Mouse (Mus musculus) heart, postnatal 36 days (tissue): ENCODE results near the gene Igf1r. TPM values are rescaled to one million over a fixed set of nuclear protein-coding genes. Genes with fewer than 3 reads are reported as not detected.

Experiments used
- DNase-seq, 2 experiments: peaks; one replicate each; pipeline ENCODE4 v3.0.0; 2021 to 2022
- intact Hi-C: fragments of 180-260 bp; cut with DNase I; formaldehyde crosslinking; loops from one replicate; pipeline ENCODE4 v1.15.1; 2025
- total RNA-seq, 2 experiments: library from RNA; stranded (reverse); gene quantifications; 2 replicates each; pipeline ENCODE4 v1.2.3; 2021

Igf1r gene
- total RNA-seq, 2 experiments from 2014 or later: 15.4 to 21.1 TPM

- DNase-seq: no peak
- intact Hi-C loops: no loop called here
Observed at GRCm38 (mm10) chr7:68100388-68100787, 147.8 kb downstream of the Igf1r start.

- intact Hi-C loops: no loop called here
- peak; percentile 43 to 52 for DNase-seq
Observed at GRCm38 (mm10) chr7:68102456-68103177, 150.0 kb downstream of the Igf1r start.

GRCm38 (mm10) chr7:68103178-68103530 lies 150.5 kb downstream of the Igf1r start:
- intact Hi-C loops: no loop called here
- no peak for DNase-seq

- intact Hi-C loops: no loop called here
- DNase-seq: no peak
Observed at GRCm38 (mm10) chr7:68111532-68111931, 158.9 kb downstream of the Igf1r start.

GRCm38 (mm10) chr7:68112582-68112981 lies 160.0 kb downstream of the Igf1r start:
- no peak for DNase-seq
- intact Hi-C loops: no loop called here

GRCm38 (mm10) chr7:68114364-68114763 lies 161.7 kb downstream of the Igf1r start:
- no peak for DNase-seq
- intact Hi-C loops: no loop called here

- DNase-seq: peak; percentile 25 to 35
- intact Hi-C loops: no loop called here
Observed at GRCm38 (mm10) chr7:68114983-68115715, 162.5 kb downstream of the Igf1r start.

- no peak for DNase-seq
- intact Hi-C loops: no loop called here
Observed at GRCm38 (mm10) chr7:68117567-68117966, 164.9 kb downstream of the Igf1r start.

- intact Hi-C loops: no loop called here
- no peak for DNase-seq
Observed at GRCm38 (mm10) chr7:68117981-68118380, 165.4 kb downstream of the Igf1r start.

GRCm38 (mm10) chr7:68119605-68120004 lies 167.0 kb downstream of the Igf1r start:
- no peak for DNase-seq
- intact Hi-C loops: no loop called here

GRCm38 (mm10) chr7:68122418-68122817 lies 169.8 kb downstream of the Igf1r start:
- intact Hi-C loops: no loop called here
- DNase-seq: no peak

- intact Hi-C loops: loop anchor here (5.0 kb wide), 1 partner anchor 323 kb away; no protein-coding TSS in a partner anchor
- DNase-seq: no peak
Observed at GRCm38 (mm10) chr7:68125347-68125746, 172.7 kb downstream of the Igf1r start.

- intact Hi-C loops: loop anchor here (2.0 to 5.0 kb wide), 2 partner anchors 41 to 326 kb away; no protein-coding TSS in a partner anchor
- peak; percentile 33 to 61 for DNase-seq
Observed at GRCm38 (mm10) chr7:68127799-68128261, 175.2 kb downstream of the Igf1r start.

GRCm38 (mm10) chr7:68128271-68128674 lies 175.6 kb downstream of the Igf1r start:
- intact Hi-C loops: loop anchor here (5.0 kb wide), 1 partner anchor 326 kb away; no protein-coding TSS in a partner anchor
- DNase-seq: peak in 1 of 2 experiments; percentile 31

GRCm38 (mm10) chr7:68129077-68129511 lies 176.5 kb downstream of the Igf1r start:
- intact Hi-C loops: loop anchor here (5.0 kb wide), 1 partner anchor 327 kb away; no protein-coding TSS in a partner anchor

GRCm38 (mm10) chr7:68129546-68130253 lies 177.1 kb downstream of the Igf1r start:
- DNase-seq: peak; percentile 92 to 97
- intact Hi-C loops: loop anchor here (1.0 to 5.0 kb wide), 3 partner anchors 171 to 327 kb away; no protein-coding TSS in a partner anchor

More at GRCm38 (mm10) chr7:68129077-68129511, 176.5 kb downstream of the Igf1r start:
- peak; percentile 98 to 99 for DNase-seq

- intact Hi-C loops: loop anchor here (1.0 to 2.0 kb wide), 2 partner anchors 170 to 180 kb away; no protein-coding TSS in a partner anchor
- DNase-seq: no peak
Observed at GRCm38 (mm10) chr7:68130950-68131580, 178.4 kb downstream of the Igf1r start.

GRCm38 (mm10) chr7:68133679-68134078 lies 181.1 kb downstream of the Igf1r start:
- intact Hi-C loops: no loop called here
- DNase-seq: no peak

- peak; percentile 38 to 54 for DNase-seq
- intact Hi-C loops: no loop called here
Observed at GRCm38 (mm10) chr7:68134948-68135347, 182.3 kb downstream of the Igf1r start.

- no peak for DNase-seq
- intact Hi-C loops: no loop called here
Observed at GRCm38 (mm10) chr7:68136056-68136455, 183.4 kb downstream of the Igf1r start.
